Mouse (Mus musculus): ENCODE data around the gene Mfsd9. TPM values are rescaled to one million over a fixed set of nuclear protein-coding genes. Genes with fewer than 3 reads are reported as not detected.

The Mfsd9 gene
- total and polyA plus RNA-seq, 3 experiments: not detected

DNA sequence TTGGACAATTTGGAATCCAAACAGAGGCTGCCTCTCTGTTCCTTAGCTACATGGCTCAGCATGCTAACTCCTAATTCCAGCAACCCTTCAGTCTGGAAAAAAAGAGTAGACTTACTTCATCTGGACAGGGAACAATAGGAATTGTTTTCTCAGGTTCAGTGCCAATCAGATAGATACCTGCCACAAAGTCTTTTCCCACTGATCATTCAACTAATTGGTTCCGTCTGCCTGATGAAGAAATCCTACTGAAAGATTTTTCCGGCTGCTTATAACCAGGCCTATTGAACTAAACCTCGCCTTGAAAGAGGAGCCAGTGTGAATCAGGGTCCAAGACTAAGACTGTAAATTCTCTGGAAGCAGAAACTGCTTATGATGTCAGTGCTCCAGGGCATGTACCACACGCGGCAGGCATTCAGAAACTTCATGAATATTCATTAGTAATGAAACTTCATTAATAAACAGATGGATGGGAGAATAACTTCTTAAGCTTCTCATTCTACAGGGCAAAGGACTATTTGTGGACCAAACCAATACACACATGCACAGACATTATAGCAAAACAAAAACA is 737 bp downstream of the Mfsd9 start:
- no peak for DNase-seq (ENCODE audit: extremely low read depth)
- Histone ChIP-seq H3K9ac (ENCODE audit: insufficient read depth, low read depth) (no peak overlapping the region), H3K27me3 (replicated peaks) (no peaks in the 10 kb centered on the region), H3K9me3 (replicated peaks; ENCODE audit: low read length) (peaks cover 72% of the 10 kb centered on the region), H3K4me3 (replicated peaks in 1 of 3; ENCODE audit: low read depth in 2 of 3, low read length in 2 of 3, poor library complexity in 1 of 3) (no peak overlapping the region), H3K4me1 (ENCODE audit: control insufficient read depth in 1 of 2, insufficient read depth in 2 of 2) (no peaks in the 10 kb centered on the region), H3K36me3 (replicated peaks in 1 of 2; ENCODE audit: control insufficient read depth in 1 of 2, insufficient read depth in 1 of 2, low read length in 1 of 2) (no peaks in the 10 kb centered on the region), H3K4me2 (ENCODE audit: insufficient read depth, low read depth, poor library complexity, severe bottlenecking) (no peak overlapping the region), H3K79me2 (replicated peaks; ENCODE audit: control insufficient read depth, extremely low read depth, insufficient read depth, poor library complexity, severe bottlenecking) (no peaks in the 10 kb centered on the region), H3K27ac (ENCODE audit: insufficient read depth, low read depth) (no peak overlapping the region)
- dilution Hi-C loops (cut with MboI; ENCODE audit: extremely low pct_ligation_motif_present, extremely low pct_unique_long_range_greater_than_20kb, low sequenced_read_pairs) (no loop called here), in situ Hi-C loops (cut with MboI; ENCODE audit: low pct_ligation_motif_present, low pct_unique_long_range_greater_than_20kb, low sequenced_read_pairs) (no loop called here)
- TF ChIP-seq MAFK (IDR thresholded peaks at IDR 0.05; ENCODE audit: insufficient replicate concordance, low read length) (no peak), HCFC1 (IDR thresholded peaks at IDR 0.05; ENCODE audit: low read depth, low read length) (no peak), MXI1 (IDR thresholded peaks at IDR 0.05; ENCODE audit: low read depth, low read length) (no peak), CHD2 (IDR thresholded peaks at IDR 0.05; ENCODE audit: low read length) (no peak), USF1 (IDR thresholded peaks at IDR 0.05; ENCODE audit: low read depth, low read length) (no peak), ZC3H11A (IDR thresholded peaks at IDR 0.05; ENCODE audit: low read depth, low read length) (no peak), ZNF384 (IDR thresholded peaks at IDR 0.05; ENCODE audit: low read depth, low read length) (no peak), GABPA (IDR thresholded peaks at IDR 0.05; ENCODE audit: insufficient replicate concordance, low read depth, low read length) (no peak), MEF2A (IDR thresholded peaks at IDR 0.05; ENCODE audit: borderline replicate concordance, low read depth, low read length) (no peak)

DNA sequence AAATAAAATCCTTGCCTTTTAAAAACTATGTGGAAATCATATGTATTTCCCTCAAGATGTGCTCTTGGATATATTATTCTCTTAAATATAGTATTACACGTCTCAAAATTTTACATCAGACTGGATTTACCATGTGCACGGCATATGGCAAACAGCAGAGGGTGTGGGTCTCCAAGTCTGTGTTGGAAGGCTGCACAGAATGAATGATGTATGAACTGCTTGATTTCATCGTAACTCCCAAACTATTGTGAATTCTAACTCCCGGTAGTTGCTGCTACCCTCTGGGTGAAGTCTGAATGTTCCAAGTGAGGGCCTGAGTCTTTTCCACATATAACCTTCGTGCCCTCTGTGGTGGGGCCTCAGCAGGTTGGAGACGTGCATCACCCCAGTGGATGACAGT is 1.5 kb downstream of the Mfsd9 start:
- no peaks in the 10 kb centered on the region for H3K27me3 ChIP-seq (replicated peaks)

More for the DNA sequence above, 1.5 kb downstream of the Mfsd9 start:
- no peak for DNase-seq (ENCODE audit: extremely low read depth)
- H3K9ac ChIP-seq (ENCODE audit: insufficient read depth, low read depth): no peak overlapping the region
- dilution Hi-C loops (cut with MboI; ENCODE audit: extremely low pct_ligation_motif_present, extremely low pct_unique_long_range_greater_than_20kb, low sequenced_read_pairs) (no loop called here), in situ Hi-C loops (cut with MboI; ENCODE audit: low pct_ligation_motif_present, low pct_unique_long_range_greater_than_20kb, low sequenced_read_pairs) (no loop called here)
- H3K79me2 ChIP-seq (replicated peaks; ENCODE audit: control insufficient read depth, extremely low read depth, insufficient read depth, poor library complexity, severe bottlenecking): no peaks in the 10 kb centered on the region
- H3K27ac ChIP-seq (ENCODE audit: insufficient read depth, low read depth): no peak overlapping the region
- no peak for TF ChIP-seq POLR2A (IDR thresholded peaks at IDR 0.05; ENCODE audit: low read depth, low read length)
- TF ChIP-seq ZMIZ1 (IDR thresholded peaks at IDR 0.05; ENCODE audit: low read depth, low read length): no peak
- TF ChIP-seq POLR2AphosphoS2 (IDR thresholded peaks at IDR 0.05; ENCODE audit: low read depth, low read length): no peak
- no peak for TF ChIP-seq EP300 (IDR thresholded peaks at IDR 0.05; ENCODE audit: low read length)
- no peak for TF ChIP-seq MXI1 (IDR thresholded peaks at IDR 0.05; ENCODE audit: low read depth, low read length)
- no peak for TF ChIP-seq TBP (conservative IDR thresholded peaks at IDR 0.05; ENCODE audit: low read depth, low read length)
- no peak for TF ChIP-seq RAD21 (IDR thresholded peaks at IDR 0.05; ENCODE audit: low read depth, low read length)
- TF ChIP-seq ELF1 (IDR thresholded peaks at IDR 0.05; ENCODE audit: low read depth, low read length): no peak
- TF ChIP-seq HCFC1 (IDR thresholded peaks at IDR 0.05; ENCODE audit: low read depth, low read length): no peak
- TF ChIP-seq USF2 (conservative IDR thresholded peaks at IDR 0.05; ENCODE audit: low read depth, low read length): no peak
- TF ChIP-seq MYC (IDR thresholded peaks at IDR 0.05; ENCODE audit: low read depth, low read length): no peak
- no peak for TF ChIP-seq SIN3A (IDR thresholded peaks at IDR 0.05; ENCODE audit: low read length)
- no peak for TF ChIP-seq BHLHE40 (IDR thresholded peaks at IDR 0.05; ENCODE audit: low read depth, low read length)
- no peak for TF ChIP-seq MAX (IDR thresholded peaks at IDR 0.05; ENCODE audit: low read length)
- no peak for TF ChIP-seq GABPA (IDR thresholded peaks at IDR 0.05; ENCODE audit: insufficient replicate concordance, low read depth, low read length)
- TF ChIP-seq CHD2 (IDR thresholded peaks at IDR 0.05; ENCODE audit: low read length): no peak
- TF ChIP-seq MAZ (IDR thresholded peaks at IDR 0.05; ENCODE audit: low read depth, low read length): no peak
- TF ChIP-seq ZKSCAN1 (IDR thresholded peaks at IDR 0.05; ENCODE audit: borderline replicate concordance, low read depth, low read length): no peak
- H3K9me3 ChIP-seq (replicated peaks; ENCODE audit: low read length): peaks cover 77% of the 10 kb centered on the region
- H3K36me3 ChIP-seq (replicated peaks in 1 of 2; ENCODE audit: control insufficient read depth in 1 of 2, insufficient read depth in 1 of 2, low read length in 1 of 2): no peaks in the 10 kb centered on the region
- H3K4me1 ChIP-seq (ENCODE audit: control insufficient read depth in 1 of 2, insufficient read depth in 2 of 2): no peaks in the 10 kb centered on the region
- H3K4me3 ChIP-seq (replicated peaks in 1 of 3; ENCODE audit: low read depth in 2 of 3, low read length in 2 of 3, poor library complexity in 1 of 3): no peak overlapping the region
- H3K4me2 ChIP-seq (ENCODE audit: insufficient read depth, low read depth, poor library complexity, severe bottlenecking): no peak overlapping the region
